In the genomic region with DNA sequence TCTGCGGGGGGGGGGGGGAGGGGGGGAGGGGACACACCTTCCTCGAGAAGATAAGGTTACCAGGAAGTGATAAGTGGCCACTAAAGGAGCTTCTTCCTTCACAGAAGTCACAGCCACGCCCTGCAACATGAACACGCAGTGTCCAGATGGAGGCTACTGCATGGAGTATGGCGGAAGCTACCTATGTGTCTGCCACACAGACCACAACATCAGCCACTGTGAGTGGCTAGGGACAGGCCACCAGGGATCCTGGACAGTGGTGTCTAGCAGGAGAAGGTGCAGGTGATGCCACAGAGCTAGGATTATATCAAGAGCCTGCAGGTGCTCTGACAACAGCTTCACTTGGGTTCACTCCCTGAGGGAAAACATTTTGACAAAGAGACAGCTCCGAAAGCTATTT, we compare ENCODE assay signal across 18 mouse cellular contexts.
"Had no signal": no experiment of that assay in that cellular context is flagged by ENCODE, and none has a peak within 500 bp of the region (broad histone marks: within the 10 kb centered on the region; RNA-seq: fewer than 3 reads in every experiment).

No protein-coding gene starts in this region.

- H3K4me3 ChIP-seq: gastrocnemius, adult 2 months; heart, adult 2 months; heart, embryonic 10.5 days; heart, embryonic 12.5 days; kidney, embryonic 15.5 days; limb, embryonic 13.5 days; limb, embryonic 15.5 days; liver, embryonic 12.5 days had no signal

- DNase-seq: gastrocnemius, adult 2 months; gastrocnemius, postnatal 25 days; heart, adult 2 months; kidney, adult 11 months; kidney, adult 9 months; layer of hippocampus, adult 9-11 months; layer of hippocampus, postnatal 36 days; left cerebral cortex, postnatal 4 days had no signal

- H3K36me3 ChIP-seq: heart, embryonic 10.5 days; hindbrain, embryonic 10.5 days; hindbrain, embryonic 12.5 days; kidney, embryonic 15.5 days; liver, embryonic 12.5 days had no signal

- H3K4me1 ChIP-seq: heart, embryonic 12.5 days; liver, embryonic 12.5 days had no signal

- H3K27me3 ChIP-seq: hindbrain, embryonic 12.5 days; kidney, embryonic 15.5 days; limb, embryonic 13.5 days; limb, embryonic 15.5 days; liver, embryonic 12.5 days had no signal

- H3K4me2 ChIP-seq: heart, embryonic 12.5 days; kidney, embryonic 15.5 days; limb, embryonic 13.5 days; limb, embryonic 15.5 days; liver, embryonic 12.5 days had no signal

- H3K27ac ChIP-seq: gastrocnemius, adult 2 months; heart, adult 2 months; heart, embryonic 10.5 days; hindbrain, embryonic 10.5 days; hindbrain, embryonic 12.5 days; hindbrain, embryonic 14.5 days; kidney, embryonic 15.5 days; limb, embryonic 13.5 days; limb, embryonic 15.5 days; liver, embryonic 12.5 days had no signal

- ATAC-seq: inflammation-experienced regulatory T-cells, adult 6 months; liver, embryonic 12.5 days had no signal

- H3K9ac ChIP-seq: heart, embryonic 12.5 days; hindbrain, embryonic 12.5 days; kidney, embryonic 15.5 days; limb, embryonic 13.5 days; limb, embryonic 15.5 days; liver, embryonic 12.5 days had no signal

- H3K9me3 ChIP-seq: heart, embryonic 10.5 days; heart, embryonic 12.5 days; hindbrain, embryonic 10.5 days; hindbrain, embryonic 12.5 days; kidney, embryonic 15.5 days; limb, embryonic 13.5 days; limb, embryonic 15.5 days; liver, embryonic 12.5 days had no signal
